Mouse (Mus musculus) forebrain, embryonic 15.5 days (tissue): ENCODE data around the gene Bad. TPM values are rescaled to one million over a fixed set of nuclear protein-coding genes. Genes with fewer than 3 reads are reported as not detected.
"Not testable (repeated sequence)": the region's sequence is repeated elsewhere in the genome, so short reads cannot be mapped to it uniquely, and the experiment has no call there.

Experiments
- ATAC-seq: fragments of 200-750 bp; cut with Nextera tagmentation; replicated peaks from 2 replicates; pipeline ENCODE4 v1.8.0; 2017; ENCODE audit warnings: mild to moderate bottlenecking, moderate TSS enrichment, moderate library complexity
- H3K27ac ChIP-seq: fragments of 300-500 bp; sonication (generic); replicated peaks from 2 replicates; pipeline ENCODE4 v1.5.1; 2015; ENCODE audit warnings: mild to moderate bottlenecking, inconsistent platforms
- H3K27me3 ChIP-seq: fragments of 300-500 bp; sonication (generic); 2 replicates; pipeline ENCODE4 v1.6.1; 2015; ENCODE audit warnings: inconsistent platforms
- H3K36me3 ChIP-seq: fragments of 300-500 bp; sonication (generic); 2 replicates; pipeline ENCODE4 v1.6.1; 2015; ENCODE audit warnings: mild to moderate bottlenecking, inconsistent platforms
- H3K4me1 ChIP-seq: fragments of 300-500 bp; sonication (generic); 2 replicates; pipeline ENCODE4 v1.6.1; 2015; ENCODE audit warnings: inconsistent platforms
- H3K4me2 ChIP-seq: fragments of 300-500 bp; sonication (generic); replicated peaks from 2 replicates; pipeline ENCODE4 v1.6.1; 2015; ENCODE audit warnings: mild to moderate bottlenecking, inconsistent platforms
- H3K4me3 ChIP-seq: fragments of 300-500 bp; sonication (generic); 2 replicates; pipeline ENCODE4 v1.5.1; 2015; ENCODE audit warnings: mild to moderate bottlenecking, inconsistent platforms
- H3K9ac ChIP-seq: fragments of 300-500 bp; sonication (generic); replicated peaks from 2 replicates; pipeline ENCODE4 v1.6.1; 2015; ENCODE audit warnings: mild to moderate bottlenecking, inconsistent platforms
- H3K9me3 ChIP-seq: fragments of 300-500 bp; sonication (generic); 2 replicates; pipeline ENCODE4 v1.6.1; 2016; ENCODE audit warnings: inconsistent platforms
- WGBS: fragments of 180-500 bp; shearing (Covaris S2); methylation state at CpG from one replicate; pipeline ENCODE4 v1.1.7; 2015; ENCODE audit warnings: mixed read lengths; 5-methylcytosine and 5-hydroxymethylcytosine counted together
- polyA plus RNA-seq: library from polyadenylated mRNA; unstranded; fragments of >200 nt; fragmentation: Nextera tagmentation; extraction: Ambion mirVana; gene quantifications from 2 replicates; pipeline ENCODE4 v1.2.1, GENCODE M21; 2015

The Bad gene
- polyA plus RNA-seq, 1 experiment from 2014 or later: 83.7 TPM

GRCm38 (mm10) chr19:6909021-6909420 lies 32.6 kb upstream of the Bad start:
- Histone ChIP-seq H3K27ac (peak overlapping the region; percentile 97), H3K4me2 (peak overlapping the region; percentile 73), H3K4me1 (peaks cover 26% of the 10 kb centered on the region), H3K4me3 (peak overlapping the region; percentile 60), H3K9ac (peak overlapping the region; percentile 69), H3K36me3 (peaks cover 39% of the 10 kb centered on the region), H3K27me3 (no peaks in the 10 kb centered on the region), H3K9me3 (no peaks in the 10 kb centered on the region)
- no peak for ATAC-seq
- 13% methylated on average over 11 of the region's 11 CpGs for WGBS

DNA sequence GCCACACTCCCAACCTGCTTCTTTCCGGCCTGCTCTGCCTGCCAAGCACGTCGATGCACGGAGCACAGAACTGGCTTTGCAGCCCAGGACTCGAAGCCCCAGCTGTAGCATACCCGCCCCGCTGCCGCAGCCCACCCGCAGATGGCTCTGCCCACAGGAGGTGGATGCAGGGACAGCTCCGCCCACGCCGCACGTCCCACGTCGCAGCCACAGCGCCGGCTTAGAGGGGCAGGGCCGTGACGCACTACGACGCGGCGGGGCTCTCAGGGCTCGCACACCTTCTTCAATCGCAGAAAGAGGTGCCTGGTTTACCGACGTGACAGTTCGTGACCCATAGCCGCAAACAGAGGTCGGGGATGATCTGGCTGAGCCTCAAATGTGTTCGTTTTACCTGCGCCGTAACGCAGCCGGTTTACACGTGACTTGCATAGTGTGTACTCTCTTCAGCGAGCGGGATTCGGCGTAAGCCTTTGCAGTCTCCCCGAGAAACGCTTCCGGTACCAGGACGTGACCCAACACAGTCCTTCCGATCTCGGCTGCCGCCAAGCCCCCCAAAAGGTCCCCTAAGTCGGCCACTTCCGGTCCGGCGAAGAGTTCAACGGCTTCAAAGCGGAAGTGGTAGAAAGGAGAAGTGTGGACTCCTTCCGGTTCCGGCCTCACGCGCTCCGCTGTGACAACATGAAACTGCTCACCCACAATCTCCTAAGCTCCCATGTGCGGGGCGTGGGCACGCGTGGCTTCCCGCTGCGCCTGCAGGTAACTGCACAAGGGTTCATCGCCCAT lies 32.0 kb upstream of the Bad start, which contains the start of the genes Trmt112 and Prdx5:
Trmt112 (plus strand) TSS at position 192 of the 783 bp plus-strand sequence.
Prdx5 (minus strand) TSS at position 600 of the 783 bp plus-strand sequence.
- Histone ChIP-seq H3K27me3 (no peaks in the 10 kb centered on the region), H3K4me2 (peak within 1 kb of the TSS; percentile 73), H3K4me3 (peak within 1 kb of the TSS; percentile 60), H3K4me1 (peaks cover 26% of the 10 kb centered on the region), H3K27ac (peak within 1 kb of the TSS; percentile 97), H3K9ac (peak within 1 kb of the TSS; percentile 69), H3K36me3 (peaks cover 39% of the 10 kb centered on the region), H3K9me3 (no peaks in the 10 kb centered on the region)
- ATAC-seq: peak; percentile 93
- WGBS: under 1% methylated on average over 65 of the region's 65 CpGs

GRCm38 (mm10) chr19:6910306-6910705 lies 31.4 kb upstream of the Bad start:
- 0 out of 2 replicates have a peak, but pooled peaks have one; percentile 4 for ATAC-seq
- WGBS: under 1% methylated on average over 30 of the region's 30 CpGs
- Histone ChIP-seq H3K9ac (peak overlapping the region; percentile 69), H3K4me3 (peak overlapping the region; percentile 60), H3K36me3 (peaks cover 35% of the 10 kb centered on the region), H3K27ac (peak overlapping the region; percentile 97), H3K4me2 (peak overlapping the region; percentile 73), H3K4me1 (peaks cover 26% of the 10 kb centered on the region)
- H3K9me3 ChIP-seq, H3K27me3 ChIP-seq: not testable (repeated sequence)

DNA sequence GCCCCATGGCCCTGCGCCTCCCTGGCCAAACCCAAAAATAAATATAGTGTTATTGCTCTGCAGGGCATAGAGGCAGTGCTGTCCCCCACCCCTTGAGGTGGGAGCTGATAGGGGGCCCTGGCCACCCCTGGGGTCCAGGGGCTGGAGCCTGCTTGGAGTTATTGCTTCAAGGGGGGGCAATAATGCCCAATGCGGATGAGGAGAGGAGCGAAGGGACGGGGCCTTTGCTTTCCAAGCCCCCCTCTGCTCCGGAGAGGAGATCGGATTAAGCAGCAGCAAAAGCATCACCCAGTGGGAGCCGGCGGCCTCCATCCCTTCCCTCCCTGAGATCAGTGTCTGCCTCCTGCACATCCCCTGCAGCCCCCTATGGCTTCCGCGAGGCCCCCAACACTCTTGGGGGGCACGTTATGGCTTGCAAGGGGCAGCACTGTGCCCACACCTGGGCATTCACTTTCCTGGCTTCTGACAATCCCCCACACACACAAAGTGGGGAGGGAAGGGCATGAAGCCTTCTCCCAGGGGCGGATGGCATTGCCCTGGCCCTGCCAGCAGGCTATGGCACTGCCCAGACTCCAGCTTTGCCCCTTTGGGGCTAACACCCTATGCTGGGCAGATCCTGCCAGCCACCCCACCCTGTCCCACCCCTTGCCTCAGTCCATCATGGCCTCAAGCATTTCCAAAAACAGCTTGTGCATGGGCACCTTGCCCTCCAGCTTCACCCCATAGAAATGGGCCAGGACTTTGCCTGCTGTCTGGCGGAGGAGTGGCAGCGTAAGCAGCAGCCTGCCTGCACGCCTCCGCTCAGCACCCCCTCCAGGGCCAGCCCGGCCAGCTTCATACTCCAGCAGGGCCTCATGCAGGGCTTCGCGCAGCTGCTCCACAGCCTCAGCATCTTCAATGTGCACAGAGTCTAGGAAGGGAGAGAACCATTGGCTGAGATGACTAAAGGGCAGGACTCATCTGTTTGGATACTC lies 30.3 kb upstream of the Bad start:
- no peaks in the 10 kb centered on the region for H3K9me3 ChIP-seq
- peaks cover 32% of the 10 kb centered on the region for H3K36me3 ChIP-seq
- H3K27ac ChIP-seq: no peak overlapping the region
- peaks cover 26% of the 10 kb centered on the region for H3K4me1 ChIP-seq
- H3K4me3 ChIP-seq: peak overlapping the region; percentile 20
- 75% methylated on average over 19 of the region's 19 CpGs for WGBS
- H3K9ac ChIP-seq: no peak overlapping the region
- no peaks in the 10 kb centered on the region for H3K27me3 ChIP-seq
- no peak for ATAC-seq
- H3K4me2 ChIP-seq: peak overlapping the region; percentile 13; the same call in 1 of the 2 replicates

DNA sequence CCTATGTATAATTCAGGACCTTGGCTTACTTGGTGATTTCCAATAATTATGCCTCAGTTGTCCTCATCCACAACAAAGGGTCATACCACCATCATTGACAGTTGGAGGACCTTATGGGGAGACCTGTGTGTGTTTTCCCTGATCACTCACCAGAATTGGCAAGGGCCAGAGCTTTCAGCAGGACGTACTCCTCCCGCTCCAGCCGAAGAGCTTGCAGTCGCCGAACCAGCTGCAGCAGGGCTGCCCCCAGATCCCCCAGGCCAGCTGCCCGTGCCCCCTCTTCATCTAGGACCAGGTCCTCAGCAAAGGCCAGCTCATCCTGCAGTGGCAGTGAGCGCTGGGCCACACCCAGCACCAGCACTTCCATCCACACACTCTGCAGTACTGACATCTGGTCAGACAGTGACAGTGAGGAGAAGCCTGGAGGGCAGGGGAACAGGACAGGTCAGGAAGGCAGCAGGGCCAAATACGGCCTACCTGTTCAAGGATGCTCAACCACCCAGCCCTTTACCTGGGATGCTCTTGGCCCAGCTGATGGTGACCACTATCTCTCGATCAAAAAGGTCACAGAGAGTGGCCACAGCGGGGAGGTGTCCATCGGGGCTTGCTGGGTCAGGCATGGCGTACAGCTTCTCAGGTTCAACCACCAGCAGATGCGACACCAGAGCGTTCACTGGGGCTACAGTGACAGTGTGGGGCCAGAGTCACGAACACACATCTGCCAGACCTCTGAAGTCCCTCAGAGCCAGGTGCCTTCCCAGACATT lies 29.3 kb upstream of the Bad start:
- Histone ChIP-seq H3K27me3 (no peaks in the 10 kb centered on the region), H3K9me3 (no peaks in the 10 kb centered on the region), H3K36me3 (peaks cover 28% of the 10 kb centered on the region), H3K4me3 (no peak overlapping the region), H3K27ac (no peak overlapping the region), H3K4me1 (peaks cover 26% of the 10 kb centered on the region), H3K4me2 (no peak overlapping the region), H3K9ac (no peak overlapping the region)
- 93% methylated on average over 15 of the region's 15 CpGs for WGBS
- no peak for ATAC-seq

- Histone ChIP-seq H3K4me3 (no peak overlapping the region), H3K9ac (no peak overlapping the region), H3K4me1 (peaks cover 22% of the 10 kb centered on the region), H3K27me3 (no peaks in the 10 kb centered on the region), H3K27ac (no peak overlapping the region), H3K9me3 (no peaks in the 10 kb centered on the region), H3K36me3 (peaks cover 28% of the 10 kb centered on the region), H3K4me2 (no peak overlapping the region)
- 92% methylated on average over 6 of the region's 6 CpGs for WGBS
- no peak for ATAC-seq
Measured at GRCm38 (mm10) chr19:6913036-6913435, 28.6 kb upstream of the Bad start.

DNA sequence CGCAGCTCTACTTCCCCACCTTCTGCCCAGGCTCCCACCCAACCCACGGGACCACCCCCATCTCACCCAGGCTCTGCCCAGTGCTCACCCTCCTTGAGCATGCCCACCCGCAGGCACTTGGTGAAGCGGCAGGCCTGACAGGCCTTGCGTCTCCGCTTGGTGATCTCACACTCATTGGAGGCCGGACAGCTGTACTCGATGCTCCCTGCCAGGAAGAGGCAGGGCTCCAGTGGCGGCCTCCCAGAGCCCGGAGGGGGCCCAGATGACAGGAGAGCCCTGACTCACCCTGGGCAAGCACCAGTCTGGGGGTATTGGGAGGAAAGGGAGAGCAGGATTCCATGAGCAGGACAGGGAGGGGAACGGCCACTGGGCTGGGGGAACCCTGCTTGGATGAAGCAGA lies 27.7 kb upstream of the Bad start:
- no peaks in the 10 kb centered on the region for H3K9me3 ChIP-seq
- no peak overlapping the region for H3K9ac ChIP-seq
- peaks cover 33% of the 10 kb centered on the region for H3K36me3 ChIP-seq
- H3K4me2 ChIP-seq: no peak overlapping the region
- H3K27ac ChIP-seq: no peak overlapping the region
- 83% methylated on average over 11 of the region's 11 CpGs for WGBS
- H3K27me3 ChIP-seq: no peaks in the 10 kb centered on the region
- ATAC-seq: no peak
- no peak overlapping the region for H3K4me3 ChIP-seq
- H3K4me1 ChIP-seq: peaks cover 12% of the 10 kb centered on the region

GRCm38 (mm10) chr19:6914540-6914939 lies 27.1 kb upstream of the Bad start:
- H3K36me3 ChIP-seq: peaks cover 33% of the 10 kb centered on the region
- no peak overlapping the region for H3K27ac ChIP-seq
- H3K4me1 ChIP-seq: peaks cover 10% of the 10 kb centered on the region
- no peak overlapping the region for H3K4me2 ChIP-seq
- no peak for ATAC-seq
- H3K4me3 ChIP-seq: no peak overlapping the region
- H3K27me3 ChIP-seq: no peaks in the 10 kb centered on the region
- no peak overlapping the region for H3K9ac ChIP-seq
- 91% methylated on average over 9 of the region's 9 CpGs for WGBS
- H3K9me3 ChIP-seq: no peaks in the 10 kb centered on the region

GRCm38 (mm10) chr19:6915276-6915675 lies 26.4 kb upstream of the Bad start:
- no peak for ATAC-seq
- Histone ChIP-seq H3K36me3 (peaks cover 33% of the 10 kb centered on the region), H3K9me3 (no peaks in the 10 kb centered on the region), H3K9ac (no peak overlapping the region), H3K4me3 (no peak overlapping the region), H3K27ac (no peak overlapping the region), H3K27me3 (no peaks in the 10 kb centered on the region), H3K4me2 (no peak overlapping the region), H3K4me1 (peaks cover 16% of the 10 kb centered on the region)
- WGBS: 93% methylated on average over 4 of the region's 4 CpGs

DNA sequence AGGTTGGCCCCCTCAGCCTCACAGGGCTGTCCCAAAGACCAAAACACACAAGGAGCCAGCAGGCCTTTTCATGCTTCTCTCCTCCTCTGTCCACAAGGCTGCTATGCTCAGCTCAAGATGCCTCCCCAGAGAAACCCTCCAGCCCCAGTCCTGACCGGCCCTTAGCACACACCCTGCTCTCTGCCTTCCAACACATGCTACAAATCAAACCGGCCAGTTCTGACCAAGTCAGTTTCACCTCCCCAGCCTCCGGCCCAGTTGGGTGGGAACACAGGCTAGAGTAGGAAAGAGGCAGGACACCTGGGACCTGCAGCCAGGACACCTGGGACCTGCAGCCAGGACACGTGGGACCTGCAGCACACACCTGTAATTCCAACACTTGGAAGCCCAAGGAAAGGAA lies 25.2 kb upstream of the Bad start:
- no peak for ATAC-seq
- 88% methylated on average over 4 of the region's 4 CpGs for WGBS
- peaks cover 27% of the 10 kb centered on the region for H3K36me3 ChIP-seq

DNA sequence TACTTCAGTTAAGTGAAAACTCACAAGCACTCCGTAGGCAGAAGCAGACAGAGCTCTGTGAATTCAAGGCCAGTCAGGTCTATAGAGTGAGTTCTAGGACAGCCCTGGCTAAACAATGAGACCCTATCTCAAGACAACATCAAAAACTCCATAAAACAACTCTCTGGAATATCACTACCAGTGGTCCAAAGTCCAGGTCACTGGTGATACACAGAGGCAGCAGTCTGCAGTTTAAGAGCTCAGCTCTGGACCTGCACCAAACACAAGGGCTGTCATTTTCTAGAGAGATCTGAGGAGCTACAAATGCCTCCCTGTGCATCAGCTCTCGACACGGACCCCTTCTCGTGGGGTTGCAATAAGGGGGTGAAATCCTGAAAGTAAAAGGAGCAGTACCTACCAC lies 23.3 kb upstream of the Bad start:
- Histone ChIP-seq H3K36me3 (peaks cover 10% of the 10 kb centered on the region), H3K4me3 (no peak overlapping the region), H3K9me3 (no peaks in the 10 kb centered on the region), H3K27me3 (peaks cover 8% of the 10 kb centered on the region), H3K27ac (no peak overlapping the region), H3K4me2 (no peak overlapping the region), H3K9ac (no peak overlapping the region), H3K4me1 (peaks cover 23% of the 10 kb centered on the region)
- ATAC-seq: no peak
- WGBS: 89% methylated on average over 4 of the region's 4 CpGs

More for the DNA sequence above, 25.2 kb upstream of the Bad start:
- Histone ChIP-seq H3K27ac (no peak overlapping the region), H3K4me2 (no peak overlapping the region), H3K9ac (no peak overlapping the region), H3K27me3 (no peaks in the 10 kb centered on the region), H3K4me1 (peaks cover 15% of the 10 kb centered on the region), H3K4me3 (no peak overlapping the region), H3K9me3 (no peaks in the 10 kb centered on the region)
